Mouse (Mus musculus): ENCODE data around the gene Arl10.
"Not testable (repeated sequence)": the region's sequence is repeated elsewhere in the genome, so short reads cannot be mapped to it uniquely, and the experiment has no call there.

The Arl10 gene

DNA sequence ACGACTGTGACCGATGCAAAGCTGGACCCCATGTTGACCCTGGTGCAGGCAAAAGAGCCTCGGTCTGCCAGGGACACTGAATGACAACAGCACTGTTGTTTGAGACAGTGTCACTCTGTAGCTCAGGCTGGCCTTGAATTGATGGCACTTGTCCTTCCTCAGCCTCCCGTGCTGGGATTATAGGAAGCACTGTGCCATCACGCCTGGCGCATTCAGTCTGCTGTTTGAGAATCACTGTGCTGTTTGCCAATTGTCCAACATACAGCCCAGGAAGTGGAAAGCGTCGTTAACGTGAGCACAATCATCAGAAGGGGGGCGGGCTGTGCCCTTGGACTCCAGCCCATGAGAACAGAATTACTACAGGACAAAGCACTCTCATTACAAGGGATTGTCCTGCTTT lies 7.3 kb downstream of the Arl10 start:
- no peak for DNase-seq (ENCODE audit: low spot score)

- no peak for DNase-seq (ENCODE audit: low spot score)
Observed at GRCm38 (mm10) chr13:54582860-54583259, 8.0 kb downstream of the Arl10 start.

- no peak for DNase-seq (ENCODE audit: low spot score)
Observed at GRCm38 (mm10) chr13:54585831-54586230, 11.0 kb downstream of the Arl10 start.

DNA sequence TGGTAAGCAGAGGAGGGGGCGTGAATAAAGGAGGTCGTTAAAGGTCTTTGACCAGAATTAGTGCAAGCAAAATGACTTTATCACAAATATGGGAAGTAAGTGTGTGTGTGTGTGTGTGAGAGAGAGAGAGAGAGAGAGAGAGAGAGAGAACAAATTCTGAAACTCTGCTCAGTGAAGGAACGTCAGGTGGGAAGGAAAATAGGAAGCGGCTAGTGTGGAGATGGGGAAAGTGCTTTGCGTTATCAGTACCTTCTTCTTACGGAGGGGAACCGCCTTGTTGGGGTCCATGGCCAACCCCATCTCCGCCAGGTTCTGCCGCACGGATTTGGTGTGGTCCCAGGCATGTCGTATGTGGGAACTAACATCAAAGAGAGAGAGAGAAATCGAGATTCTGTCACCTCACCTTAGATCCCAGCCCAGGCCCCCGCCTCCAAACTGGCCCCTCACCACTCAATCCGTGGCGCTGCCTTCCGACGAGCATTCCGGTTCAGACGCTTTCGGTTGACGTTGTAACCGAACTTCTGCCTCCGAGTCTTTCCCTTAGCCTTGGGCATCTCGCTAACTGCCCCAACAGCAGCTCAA lies 14.7 kb downstream of the Arl10 start:
- no peak for DNase-seq (ENCODE audit: low spot score)

DNA sequence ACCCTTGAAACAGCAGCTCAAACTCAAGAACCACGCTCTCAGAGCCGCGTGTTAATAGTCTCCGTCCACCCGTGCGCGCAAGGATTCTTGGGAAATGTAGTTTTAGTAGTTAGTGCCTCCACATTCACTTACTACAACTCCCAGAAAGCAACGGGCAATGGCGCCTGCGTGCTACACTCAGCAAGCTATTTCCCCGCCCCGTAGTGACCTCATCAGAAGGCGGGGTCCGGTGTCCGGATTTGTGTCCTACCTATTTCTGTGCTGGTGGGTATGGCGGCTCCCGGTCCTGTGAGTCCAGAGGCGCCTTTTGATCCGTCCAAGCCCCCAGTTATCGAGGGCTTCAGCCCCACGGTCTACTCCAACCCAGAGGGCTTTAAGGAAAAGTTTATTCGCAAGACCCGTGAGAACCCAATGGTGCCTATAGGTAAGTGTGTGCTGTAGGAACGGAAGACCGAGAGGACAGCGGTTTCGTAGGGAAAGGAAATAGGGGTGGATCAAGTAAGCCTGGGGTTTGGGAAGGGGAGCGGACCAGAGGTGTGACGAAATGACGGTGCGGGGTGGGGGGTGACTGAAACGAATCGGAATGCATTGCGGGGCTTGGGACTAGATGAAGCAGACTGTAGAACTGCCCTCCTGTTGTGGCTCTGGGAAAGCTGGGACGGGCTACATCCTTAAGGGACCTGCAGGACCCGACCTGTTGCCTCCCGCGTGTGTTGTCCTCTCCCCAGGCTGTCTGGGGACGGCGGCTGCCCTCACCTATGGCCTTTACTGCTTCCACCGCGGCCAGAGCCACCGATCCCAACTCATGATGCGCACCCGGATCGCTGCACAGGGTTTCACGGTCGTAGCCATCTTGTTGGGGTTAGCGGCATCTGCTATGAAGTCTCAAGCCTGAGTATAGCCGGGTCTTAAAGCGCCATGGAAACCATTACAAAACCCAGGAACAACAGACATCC lies 15.5 kb downstream of the Arl10 start, which contains the start of the genes Nop16 and Higd2a:
Gene Nop16 (minus strand): TSS at position 95 of the 956 bp plus-strand sequence.
Gene Higd2a (plus strand): TSS at position 212 of the 956 bp plus-strand sequence.
- peak; percentile 99 for DNase-seq (ENCODE audit: low spot score)

GRCm38 (mm10) chr13:54591776-54592356 lies 17.1 kb downstream of the Arl10 start:
- DNase-seq (ENCODE audit: low spot score), result no peak

DNA sequence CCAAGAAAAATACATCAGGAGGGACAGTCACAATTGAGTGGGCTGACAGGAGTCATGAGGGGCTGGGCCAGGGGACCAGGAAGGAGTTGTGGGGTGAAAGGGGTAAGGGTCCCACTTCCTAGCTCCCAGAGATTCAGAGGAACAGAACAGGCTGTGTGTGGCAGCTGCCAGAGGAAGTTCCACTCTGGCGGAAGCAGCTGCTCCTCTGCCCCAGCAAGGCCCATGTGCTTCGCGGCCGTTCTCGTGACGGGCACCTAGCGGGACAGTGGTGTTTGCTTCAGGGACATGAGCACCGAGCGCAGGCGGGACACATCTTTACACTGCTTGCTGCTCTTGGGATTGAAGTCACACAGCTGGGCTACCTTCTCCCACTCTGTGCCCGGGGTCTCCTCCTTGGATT lies 18.8 kb downstream of the Arl10 start:
- no peak for DNase-seq (ENCODE audit: low spot score)

DNA sequence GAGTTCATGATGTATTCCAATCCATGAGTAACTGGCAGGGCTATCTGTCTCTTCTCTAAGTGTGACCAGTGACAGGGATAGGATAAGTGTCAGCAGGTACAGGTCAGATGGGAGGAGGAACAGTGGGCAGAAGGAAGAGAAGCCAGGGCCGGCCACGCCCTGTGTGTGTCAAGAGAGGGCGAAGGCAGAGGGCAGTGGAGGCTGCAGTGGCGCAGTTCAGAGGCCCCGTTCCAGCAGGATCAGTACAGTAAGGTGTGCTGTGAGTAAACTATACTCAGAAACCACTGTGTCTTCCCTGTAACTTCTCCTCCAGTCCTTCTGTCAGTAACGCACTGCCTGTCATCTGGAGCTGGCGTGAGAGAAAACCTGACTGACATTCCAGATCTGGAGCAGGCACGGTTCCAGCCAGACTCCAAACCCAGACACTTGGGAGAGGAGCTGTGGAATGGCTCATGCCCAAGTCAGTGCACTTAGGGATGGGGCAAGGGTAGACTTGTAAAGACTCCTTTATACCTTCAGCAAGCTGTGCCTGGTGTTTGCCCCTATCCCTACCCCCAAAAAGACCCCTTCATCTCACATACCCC lies 21.4 kb downstream of the Arl10 start:
- DNase-seq (ENCODE audit: low spot score), result peak; percentile 61

GRCm38 (mm10) chr13:54596870-54597269 lies 22.1 kb downstream of the Arl10 start:
- DNase-seq (ENCODE audit: low spot score), result no peak

DNA sequence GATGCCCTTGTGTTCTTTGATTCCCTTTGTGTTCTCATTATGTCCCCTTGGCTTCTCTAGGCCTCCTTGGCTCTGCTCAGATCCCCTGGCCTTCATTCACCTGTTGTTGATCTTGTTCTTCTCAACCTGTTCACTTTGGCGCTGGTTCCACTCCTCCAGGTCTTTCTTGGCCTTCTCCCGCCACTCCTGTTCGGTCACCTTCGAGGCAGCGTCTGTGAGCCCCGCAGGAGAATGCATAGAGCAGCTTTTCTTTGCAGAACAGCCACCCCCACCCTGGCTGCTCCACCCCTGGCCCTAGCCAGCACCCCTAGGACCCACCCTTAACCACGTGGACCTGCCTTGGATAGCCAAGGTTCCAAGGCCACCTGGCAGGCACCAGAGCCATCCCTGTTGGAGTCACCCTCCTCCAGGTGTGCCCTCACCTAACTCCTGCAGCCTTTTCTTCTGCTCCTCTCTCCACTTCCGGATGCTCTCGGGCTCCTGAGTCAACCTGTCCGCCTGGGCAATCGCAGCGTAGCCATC lies 23.9 kb downstream of the Arl10 start:
- no peak for DNase-seq (ENCODE audit: low spot score)

GRCm38 (mm10) chr13:54602639-54603111 lies 27.9 kb downstream of the Arl10 start:
- no peak for DNase-seq (ENCODE audit: low spot score)

GRCm38 (mm10) chr13:54603501-54603900 lies 28.7 kb downstream of the Arl10 start:
- DNase-seq (ENCODE audit: low spot score), result no peak

DNA sequence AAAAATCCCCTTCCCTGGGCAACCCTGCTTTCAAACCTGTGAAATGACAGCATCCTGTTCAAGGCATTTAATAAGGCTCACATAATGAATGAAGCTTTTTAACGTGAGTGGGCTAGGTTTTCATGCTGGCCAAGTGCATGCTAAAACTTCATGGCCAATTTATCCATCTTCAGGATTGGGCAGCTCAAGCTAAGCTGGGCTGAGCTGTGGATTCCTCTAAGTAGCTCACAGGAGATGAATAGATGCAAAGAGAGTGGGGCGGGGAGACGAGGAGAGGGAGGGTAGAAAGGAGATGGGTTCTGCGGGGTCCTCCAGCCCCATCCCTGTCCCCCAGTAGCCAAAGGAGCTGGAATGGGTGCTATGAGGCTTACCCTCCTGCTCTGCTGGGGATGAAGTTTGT lies 29.4 kb downstream of the Arl10 start:
- DNase-seq (ENCODE audit: low spot score), result no peak

DNA sequence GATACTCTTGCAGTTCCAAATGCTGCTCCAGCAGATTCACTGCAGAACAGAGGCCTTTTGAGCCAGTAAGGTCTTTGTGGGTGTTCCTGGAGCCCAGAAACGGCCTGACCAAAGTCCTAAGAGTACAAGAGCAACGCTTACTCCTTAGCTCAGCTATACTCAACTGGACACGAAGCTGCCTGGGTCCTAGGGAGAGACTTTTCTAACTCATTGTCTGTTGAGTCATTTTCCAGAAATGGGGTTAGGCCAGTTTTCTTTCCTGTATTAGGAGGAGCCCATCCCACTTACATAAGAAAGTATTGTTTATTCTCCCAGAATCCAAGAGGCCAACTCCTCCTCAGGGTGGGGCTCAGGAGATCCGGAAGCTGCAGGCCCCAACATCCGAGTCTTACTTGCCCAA lies 30.6 kb downstream of the Arl10 start:
- peak; percentile 27 for DNase-seq (ENCODE audit: low spot score)

DNA sequence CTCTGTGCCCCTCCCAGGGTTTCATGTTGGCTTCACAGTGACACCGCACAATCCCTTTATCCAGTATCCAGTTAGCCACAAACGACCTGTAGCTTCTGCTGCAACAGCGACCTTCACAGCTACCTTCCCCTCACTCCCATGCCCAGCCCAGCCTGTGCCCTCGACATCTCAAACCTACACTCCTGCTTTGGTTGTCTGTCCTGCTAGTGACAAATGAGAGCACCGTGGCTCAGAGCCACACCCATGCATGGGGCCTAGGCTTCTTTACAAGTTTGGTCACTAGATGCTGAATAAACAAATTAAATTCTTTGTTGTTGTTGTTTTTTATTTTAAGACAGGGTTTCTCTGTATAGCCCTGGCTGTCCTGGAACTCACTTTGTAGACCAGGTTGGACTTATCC lies 32.4 kb downstream of the Arl10 start:
- DNase-seq (ENCODE audit: low spot score), result no peak

GRCm38 (mm10) chr13:54608002-54608401 lies 33.2 kb downstream of the Arl10 start:
- DNase-seq (ENCODE audit: low spot score), result no peak

- DNase-seq (ENCODE audit: low spot score), result peak; percentile 37
Observed at GRCm38 (mm10) chr13:54608666-54609065, 33.9 kb downstream of the Arl10 start.

- no peak for DNase-seq (ENCODE audit: low spot score)
Observed at GRCm38 (mm10) chr13:54609301-54609700, 34.5 kb downstream of the Arl10 start.

GRCm38 (mm10) chr13:54610613-54610971 lies 35.8 kb downstream of the Arl10 start:
- no peak for DNase-seq (ENCODE audit: low spot score)

- DNase-seq (ENCODE audit: low spot score), result peak; percentile 63
Observed at GRCm38 (mm10) chr13:54610972-54611754, 36.3 kb downstream of the Arl10 start, which contains the start of gene Cltb. Gene Cltb (minus strand): TSS chr13:54611344.

- DNase-seq (ENCODE audit: low spot score), result not testable (repeated sequence)
Observed at GRCm38 (mm10) chr13:54613141-54613540, 38.3 kb downstream of the Arl10 start.

Measured in adipocyte (in vitro differentiated cells).